Mouse (Mus musculus) heart, postnatal 0 days (tissue): ENCODE data around the gene Kcna6.

Experiments
- CTCF ChIP-seq: IDR thresholded peaks from 2 replicates; pipeline ENCODE4 v1.5.1; 2016; ENCODE audit warnings: antibody characterized with exemption, control low read depth, low read depth
- EP300 ChIP-seq: IDR thresholded peaks from 2 replicates; pipeline ENCODE4 v1.6.1; 2016; ENCODE audit warnings: antibody characterized with exemption, low read depth

DNA sequence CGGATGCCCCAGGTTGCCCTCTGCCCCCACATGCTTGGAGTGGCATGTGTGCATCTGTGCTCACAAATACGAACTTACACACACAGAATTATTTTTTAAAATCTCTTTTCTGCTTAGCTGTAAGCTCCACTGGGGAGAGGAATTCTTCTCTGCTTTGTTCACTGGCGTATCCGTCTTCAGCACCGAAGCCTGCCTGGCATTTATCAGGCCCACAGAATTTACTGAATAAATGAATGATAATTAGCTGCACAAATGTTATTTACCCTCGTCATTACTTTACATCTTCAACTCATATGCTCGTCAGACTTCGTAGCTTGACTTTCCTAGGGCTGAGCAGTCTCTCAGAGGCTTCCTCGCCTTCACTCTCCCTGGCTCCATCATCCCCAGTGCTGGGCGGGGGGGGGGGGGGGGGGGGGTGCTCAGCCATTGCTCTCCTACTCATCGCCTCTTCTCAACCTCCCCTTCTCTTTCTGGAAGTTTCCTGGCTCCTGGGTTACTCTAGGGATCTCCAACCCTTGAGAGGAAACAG is 24.2 kb upstream of the Kcna6 start:
- TF ChIP-seq EP300 (no peak), CTCF (no peak)
